Mouse (Mus musculus): ENCODE measurements at regions not wholly inside any gene's neighbourhood (a gene's known extent, or its start where the extent isn't known, plus 50 kb on each side); places are given as distances from the start of the nearest gene placed in this dataset.
"Not testable (repeated sequence)": the region's sequence is repeated elsewhere in the genome, so short reads cannot be mapped to it uniquely, and the experiment has no call there.

GRCm38 (mm10) chr2:21980177-21980576 is 247.1 kb upstream of the Myo3a start:
- DNase-seq, result no peak

- no peak for DNase-seq
Observed at GRCm38 (mm10) chr2:22024438-22024837, 202.9 kb upstream of the Myo3a start.

GRCm38 (mm10) chr2:22026794-22027193 is 200.5 kb upstream of the Myo3a start:
- no peak for DNase-seq

GRCm38 (mm10) chr2:22028569-22028968 is 198.7 kb upstream of the Myo3a start:
- DNase-seq, result no peak

- DNase-seq, result no peak
Observed at GRCm38 (mm10) chr2:22029022-22029803, 198.1 kb upstream of the Myo3a start.

- DNase-seq, result no peak
Observed at GRCm38 (mm10) chr2:22029804-22030194, 197.5 kb upstream of the Myo3a start.

- DNase-seq, result no peak
Observed at GRCm38 (mm10) chr2:22036841-22037240, 190.5 kb upstream of the Myo3a start.

GRCm38 (mm10) chr2:22038780-22039179 is 188.5 kb upstream of the Myo3a start:
- DNase-seq, result no peak

GRCm38 (mm10) chr2:22043937-22044336 is 183.4 kb upstream of the Myo3a start:
- not testable (repeated sequence) for DNase-seq

- DNase-seq, result no peak
Observed at GRCm38 (mm10) chr2:22044949-22045348, 182.4 kb upstream of the Myo3a start.

GRCm38 (mm10) chr2:22047465-22047864 is 179.8 kb upstream of the Myo3a start:
- DNase-seq, result no peak

GRCm38 (mm10) chr2:22066535-22066934 is 160.8 kb upstream of the Myo3a start:
- no peak for DNase-seq

- DNase-seq, result no peak
Observed at GRCm38 (mm10) chr2:22096848-22097247, 130.5 kb upstream of the Myo3a start.

GRCm38 (mm10) chr2:22105150-22105549 is 122.2 kb upstream of the Myo3a start:
- DNase-seq, result no peak

GRCm38 (mm10) chr2:22149721-22150120 is 77.6 kb upstream of the Myo3a start:
- no peak for DNase-seq

GRCm38 (mm10) chr2:22156576-22156975 is 70.7 kb upstream of the Myo3a start:
- no peak for DNase-seq

GRCm38 (mm10) chr2:22165443-22165842 is 61.9 kb upstream of the Myo3a start:
- no peak for DNase-seq

GRCm38 (mm10) chr2:22165919-22166318 is 61.4 kb upstream of the Myo3a start:
- no peak for DNase-seq

All from thymus, postnatal 36 days (tissue).